Mouse (Mus musculus) heart, embryonic 10.5 days (tissue): ENCODE measurements around the gene Slc24a1. TPM values are rescaled to one million over a fixed set of nuclear protein-coding genes. Genes with fewer than 3 reads are reported as not detected.

Experiments used
- DNase-seq: peaks from one replicate; pipeline ENCODE4 v3.0.0-alpha.2; 2017; ENCODE audit warnings: low spot score
- H3K27ac ChIP-seq: fragments of 300-500 bp; sonication (generic); 2 replicates; pipeline ENCODE4 v1.5.1; 2016; ENCODE audit warnings: mild to moderate bottlenecking
- H3K27me3 ChIP-seq: fragments of 300-500 bp; sonication (generic); 2 replicates; pipeline ENCODE4 v1.6.1; 2016; ENCODE audit warnings: mild to moderate bottlenecking; ENCODE audit not compliant: poor library complexity, insufficient read depth, severe bottlenecking
- H3K36me3 ChIP-seq: fragments of 300-500 bp; sonication (generic); 2 replicates; pipeline ENCODE4 v1.6.1; 2016; ENCODE audit warnings: mild to moderate bottlenecking, moderate library complexity
- H3K4me1 ChIP-seq: fragments of 300-500 bp; sonication (generic); 2 replicates; pipeline ENCODE4 v1.6.1; 2016; ENCODE audit warnings: mild to moderate bottlenecking
- H3K4me3 ChIP-seq: fragments of 300-500 bp; sonication (generic); 2 replicates; pipeline ENCODE4 v1.5.1; 2016; ENCODE audit warnings: mild to moderate bottlenecking, moderate library complexity
- H3K9me3 ChIP-seq: fragments of 300-500 bp; sonication (generic); 2 replicates; pipeline ENCODE4 v1.6.1; 2016; ENCODE audit warnings: mild to moderate bottlenecking, moderate library complexity
- WGBS: fragments of 180-500 bp; shearing (Covaris S2); methylation state at CpG from one replicate; pipeline ENCODE4 v1.1.7; 2016; 5-methylcytosine and 5-hydroxymethylcytosine counted together
- polyA plus RNA-seq: library from polyadenylated mRNA; unstranded; fragments of >200 nt; fragmentation: Nextera tagmentation; extraction: Ambion mirVana; gene quantifications from 2 replicates; pipeline ENCODE4 v1.2.1, GENCODE M21; 2016

The Slc24a1 gene
- polyA plus RNA-seq, 1 experiment from 2014 or later = 0.08 TPM

GRCm38 (mm10) chr9:64953190-64953589, 1.8 kb upstream of the Slc24a1 start:
- H3K4me3 ChIP-seq = no peak overlapping the region
- H3K4me1 ChIP-seq = peaks cover 14% of the 10 kb centered on the region; the same call in 1 of the 2 replicates
- no peak overlapping the region for H3K27ac ChIP-seq
- H3K9me3 ChIP-seq = no peaks in the 10 kb centered on the region
- peaks cover 54% of the 10 kb centered on the region for H3K27me3 ChIP-seq
- no peak for DNase-seq
- H3K36me3 ChIP-seq = no peaks in the 10 kb centered on the region
- WGBS = 49% methylated on average over 7 of the region's 7 CpGs

GRCm38 (mm10) chr9:64952055-64952454, 648 bp upstream of the Slc24a1 start:
- DNase-seq = no peak
- Histone ChIP-seq H3K4me3 (no peak overlapping the region), H3K27ac (no peak overlapping the region), H3K27me3 (peaks cover 63% of the 10 kb centered on the region), H3K9me3 (no peaks in the 10 kb centered on the region), H3K36me3 (no peaks in the 10 kb centered on the region), H3K4me1 (peaks cover 20% of the 10 kb centered on the region)
- 11% methylated on average over 5 of the region's 5 CpGs for WGBS

- Histone ChIP-seq H3K9me3 (no peaks in the 10 kb centered on the region), H3K4me1 (peaks cover 18% of the 10 kb centered on the region), H3K4me3 (no peak overlapping the region), H3K27me3 (peaks cover 70% of the 10 kb centered on the region), H3K36me3 (no peaks in the 10 kb centered on the region), H3K27ac (no peak overlapping the region)
- DNase-seq = no peak
- 80% methylated on average over 9 of the region's 9 CpGs for WGBS
These were observed 3.8 kb downstream of the Slc24a1 start for GRCm38 (mm10) chr9:64947483-64948095.

GRCm38 (mm10) chr9:64943997-64944396, 7.4 kb downstream of the Slc24a1 start:
- peak overlapping the region; percentile 29; the same call in 1 of the 2 replicates for H3K27ac ChIP-seq
- peaks cover 38% of the 10 kb centered on the region for H3K27me3 ChIP-seq
- no peak overlapping the region for H3K4me3 ChIP-seq
- no peak for DNase-seq
- no peaks in the 10 kb centered on the region for H3K9me3 ChIP-seq
- H3K36me3 ChIP-seq = no peaks in the 10 kb centered on the region
- 28% methylated on average over 11 of the region's 11 CpGs for WGBS
- H3K4me1 ChIP-seq = peaks cover 29% of the 10 kb centered on the region

GRCm38 (mm10) chr9:64941650-64942049, 9.8 kb downstream of the Slc24a1 start:
- no peaks in the 10 kb centered on the region for H3K9me3 ChIP-seq
- no peak overlapping the region; the same call in 1 of the 2 replicates for H3K27ac ChIP-seq
- H3K4me3 ChIP-seq = no peak overlapping the region
- DNase-seq = no peak
- peaks cover 21% of the 10 kb centered on the region for H3K27me3 ChIP-seq
- WGBS = 84% methylated on average over 4 of the region's 4 CpGs
- H3K36me3 ChIP-seq = no peaks in the 10 kb centered on the region
- H3K4me1 ChIP-seq = peaks cover 32% of the 10 kb centered on the region

- DNase-seq = no peak
- Histone ChIP-seq H3K36me3 (no peaks in the 10 kb centered on the region), H3K9me3 (no peaks in the 10 kb centered on the region), H3K4me3 (no peak overlapping the region), H3K27me3 (peaks cover 23% of the 10 kb centered on the region), H3K4me1 (peaks cover 37% of the 10 kb centered on the region), H3K27ac (peak overlapping the region; percentile 26; the same call in 1 of the 2 replicates)
- 67% methylated on average over 11 of the region's 11 CpGs for WGBS
These were observed 10.6 kb downstream of the Slc24a1 start for GRCm38 (mm10) chr9:64940731-64941346.

GRCm38 (mm10) chr9:64939790-64940189, 11.6 kb downstream of the Slc24a1 start:
- 84% methylated on average over 2 of the region's 2 CpGs for WGBS
- peaks cover 42% of the 10 kb centered on the region for H3K4me1 ChIP-seq
- no peak overlapping the region for H3K27ac ChIP-seq
- H3K9me3 ChIP-seq = no peaks in the 10 kb centered on the region
- H3K36me3 ChIP-seq = no peaks in the 10 kb centered on the region
- H3K4me3 ChIP-seq = no peak overlapping the region
- peaks cover 23% of the 10 kb centered on the region for H3K27me3 ChIP-seq
- no peak for DNase-seq

- H3K27me3 ChIP-seq = peaks cover 18% of the 10 kb centered on the region
- DNase-seq = no peak
- H3K4me3 ChIP-seq = no peak overlapping the region
- no peaks in the 10 kb centered on the region for H3K9me3 ChIP-seq
- H3K27ac ChIP-seq = peak overlapping the region; percentile 36; the same call in 1 of the 2 replicates
- H3K4me1 ChIP-seq = peaks cover 47% of the 10 kb centered on the region
- H3K36me3 ChIP-seq = no peaks in the 10 kb centered on the region
- 50% methylated on average over 4 of the region's 4 CpGs for WGBS
These were observed 12.1 kb downstream of the Slc24a1 start for GRCm38 (mm10) chr9:64939281-64939680.

- peaks cover 12% of the 10 kb centered on the region; the same call in 1 of the 2 replicates for H3K27me3 ChIP-seq
- no peak for DNase-seq
- no peak overlapping the region for H3K4me3 ChIP-seq
- peaks cover 50% of the 10 kb centered on the region for H3K4me1 ChIP-seq
- H3K27ac ChIP-seq = peak overlapping the region; percentile 36; the same call in 1 of the 2 replicates
- no peaks in the 10 kb centered on the region for H3K9me3 ChIP-seq
- H3K36me3 ChIP-seq = no peaks in the 10 kb centered on the region
- WGBS = 29% methylated on average over 5 of the region's 5 CpGs
These were observed 12.9 kb downstream of the Slc24a1 start for GRCm38 (mm10) chr9:64938535-64938934.

GRCm38 (mm10) chr9:64937491-64937890, 13.9 kb downstream of the Slc24a1 start:
- DNase-seq = no peak
- peaks cover 12% of the 10 kb centered on the region; the same call in 1 of the 2 replicates for H3K27me3 ChIP-seq
- no peaks in the 10 kb centered on the region for H3K36me3 ChIP-seq
- WGBS = 62% methylated on average over 5 of the region's 5 CpGs
- peaks cover 53% of the 10 kb centered on the region for H3K4me1 ChIP-seq
- H3K9me3 ChIP-seq = no peaks in the 10 kb centered on the region
- no peak overlapping the region for H3K27ac ChIP-seq
- H3K4me3 ChIP-seq = no peak overlapping the region

- DNase-seq = no peak
- Histone ChIP-seq H3K27me3 (0 out of 2 replicates have a peak, but pooled peaks cover 9% of the 10 kb centered on the region), H3K9me3 (no peaks in the 10 kb centered on the region), H3K36me3 (no peaks in the 10 kb centered on the region), H3K27ac (no peak overlapping the region), H3K4me1 (peaks cover 62% of the 10 kb centered on the region), H3K4me3 (no peak overlapping the region)
- WGBS = 6% methylated on average over 6 of the region's 6 CpGs
These were observed 14.9 kb downstream of the Slc24a1 start for GRCm38 (mm10) chr9:64936508-64936907.

- Histone ChIP-seq H3K27ac (peak overlapping the region; percentile 76), H3K36me3 (no peaks in the 10 kb centered on the region), H3K9me3 (no peaks in the 10 kb centered on the region), H3K4me1 (peaks cover 58% of the 10 kb centered on the region), H3K27me3 (0 out of 2 replicates have a peak, but pooled peaks cover 9% of the 10 kb centered on the region), H3K4me3 (0 out of 2 replicates have a peak overlapping the region, but pooled peaks have one; percentile 5)
- DNase-seq = no peak
- WGBS = 37% methylated on average over 15 of the region's 15 CpGs
These were observed 17.2 kb downstream of the Slc24a1 start for GRCm38 (mm10) chr9:64934015-64934754.
